In the genomic region with DNA sequence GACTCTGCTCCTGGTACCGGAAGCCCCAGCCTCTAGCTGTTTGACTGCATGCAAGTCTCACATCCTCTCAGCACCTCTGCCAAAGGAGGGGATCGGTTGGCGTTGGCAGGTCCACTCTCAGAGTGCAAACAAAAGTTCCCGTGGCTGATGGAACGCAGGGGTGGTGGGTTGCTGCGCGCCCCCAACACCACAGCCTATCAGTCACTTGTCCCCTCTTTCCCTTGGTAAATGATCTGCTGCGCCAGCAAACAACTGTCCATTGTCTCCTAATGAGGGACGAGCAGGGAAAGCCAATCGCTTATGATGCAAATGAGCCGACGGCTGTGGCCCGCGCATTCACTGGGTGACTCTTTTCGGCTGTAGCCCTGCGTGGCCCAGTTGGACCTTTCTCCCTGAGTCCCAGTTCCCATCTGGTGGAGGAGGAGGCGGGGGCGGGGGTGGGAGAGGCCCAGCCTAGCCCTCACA, we compare ENCODE assay signal across 8 mouse cellular contexts. TPM values are rescaled to one million over a fixed set of nuclear protein-coding genes. Genes with fewer than 3 reads are reported as not detected.
A peak's percentile ranks its signal among the peaks of the same experiment; 100 is the strongest.
DNase-seq lines count a peak whose midpoint lies in the region; ATAC-seq and TF ChIP-seq lines count a peak whose summit lies in the region.

No protein-coding gene starts in this region.

- TF ChIP-seq POLR2A in kidney, adult 2 months (IDR thresholded peaks at IDR 0.05; ENCODE audit: low read depth, low read length), result no peak

- 6% methylated on average over 18 of the region's 18 CpGs for WGBS in forebrain, embryonic 11.5 days
- 14% methylated on average over 18 of the region's 18 CpGs for WGBS in limb, embryonic 13.5 days
- 9% methylated on average over 18 of the region's 18 CpGs for WGBS in stomach, embryonic 14.5 days
- 33% methylated on average over 18 of the region's 18 CpGs for WGBS in kidney, adult 2 months

- peaks cover 23% of the 10 kb centered on the region for H3K4me1 ChIP-seq in forebrain, embryonic 11.5 days (replicated peaks; ENCODE audit: control insufficient read depth, insufficient read depth, low read length)
- peaks cover 7% of the 10 kb centered on the region for H3K4me1 ChIP-seq in limb, embryonic 13.5 days
- no peaks in the 10 kb centered on the region for H3K4me1 ChIP-seq in stomach, embryonic 14.5 days (ENCODE audit: control insufficient read depth, insufficient read depth, low read length)
- H3K4me1 ChIP-seq in kidney, adult 2 months (ENCODE audit: control insufficient read depth, insufficient read depth, low read length), result no peaks in the 10 kb centered on the region

- peak overlapping the region; percentile 47 for H3K4me2 ChIP-seq in forebrain, embryonic 11.5 days (ENCODE audit: low read depth, low read length, severe bottlenecking)
- H3K4me2 ChIP-seq in limb, embryonic 13.5 days (replicated peaks), result peak overlapping the region; percentile 32
- peak overlapping the region; percentile 25; the same call in 1 of the 2 replicates for H3K4me2 ChIP-seq in stomach, embryonic 14.5 days (replicated peaks; ENCODE audit: low read depth, low read length)

- peak; percentile 49 for ATAC-seq in forebrain, embryonic 11.5 days (replicated peaks; ENCODE audit: low FRiP score)
- ATAC-seq in limb, embryonic 13.5 days (ENCODE audit: low FRiP score, low read depth), result no peak
- no peak for ATAC-seq in stomach, embryonic 14.5 days (ENCODE audit: insufficient number of reproducible peaks, insufficient read depth, low FRiP score, low read depth)

- peak overlapping the region; percentile 16 for H3K4me3 ChIP-seq in forebrain, embryonic 11.5 days (ENCODE audit: low read depth, low read length)
- H3K4me3 ChIP-seq in limb, embryonic 13.5 days, result no peak overlapping the region
- H3K4me3 ChIP-seq in stomach, embryonic 14.5 days (ENCODE audit: low read depth, low read length), result no peak overlapping the region
- H3K4me3 ChIP-seq in kidney, adult 2 months (ENCODE audit: insufficient read depth, low read depth, low read length), result no peak overlapping the region

- H3K9me3 ChIP-seq in forebrain, embryonic 11.5 days (ENCODE audit: control insufficient read depth, low read length), result no peaks in the 10 kb centered on the region
- H3K9me3 ChIP-seq in limb, embryonic 13.5 days, result no peaks in the 10 kb centered on the region
- no peaks in the 10 kb centered on the region for H3K9me3 ChIP-seq in stomach, embryonic 14.5 days (ENCODE audit: control insufficient read depth, low read depth, low read length)

- H3K9ac ChIP-seq in forebrain, embryonic 11.5 days (ENCODE audit: low read length), result peak overlapping the region; percentile 56
- H3K9ac ChIP-seq in limb, embryonic 13.5 days, result no peak overlapping the region
- no peak overlapping the region for H3K9ac ChIP-seq in stomach, embryonic 14.5 days (replicated peaks; ENCODE audit: low read depth, low read length)

- no peak for TF ChIP-seq CTCF in kidney, adult 2 months (conservative IDR thresholded peaks at IDR 0.05; ENCODE audit: insufficient read depth, insufficient read length, low read depth, low read length)

- H3K27ac ChIP-seq in forebrain, embryonic 11.5 days (ENCODE audit: low read depth, low read length), result peak overlapping the region; percentile 93
- no peak overlapping the region for H3K27ac ChIP-seq in limb, embryonic 13.5 days
- H3K27ac ChIP-seq in stomach, embryonic 14.5 days (ENCODE audit: low read length), result no peak overlapping the region; the same call in 1 of the 2 replicates
- H3K27ac ChIP-seq in kidney, adult 2 months (ENCODE audit: insufficient read depth, low read depth, low read length), result no peak overlapping the region

- H3K27me3 ChIP-seq in forebrain, embryonic 11.5 days (ENCODE audit: control insufficient read depth, insufficient read depth, low read length), result no peaks in the 10 kb centered on the region
- H3K27me3 ChIP-seq in limb, embryonic 13.5 days, result peaks cover 6% of the 10 kb centered on the region; the same call in 1 of the 2 replicates
- no peaks in the 10 kb centered on the region for H3K27me3 ChIP-seq in stomach, embryonic 14.5 days (ENCODE audit: control insufficient read depth, insufficient read depth, low read length)
- H3K27me3 ChIP-seq in kidney, adult 2 months (replicated peaks; ENCODE audit: control insufficient read depth, insufficient read depth, low read length), result no peaks in the 10 kb centered on the region

- no peaks in the 10 kb centered on the region for H3K36me3 ChIP-seq in forebrain, embryonic 11.5 days (ENCODE audit: control insufficient read depth, insufficient read depth, low read length)
- no peaks in the 10 kb centered on the region for H3K36me3 ChIP-seq in limb, embryonic 13.5 days
- no peaks in the 10 kb centered on the region for H3K36me3 ChIP-seq in stomach, embryonic 14.5 days (ENCODE audit: control insufficient read depth, insufficient read depth, low read length)
- H3K36me3 ChIP-seq in kidney, adult 2 months (ENCODE audit: control insufficient read depth, insufficient read depth, low read length), result no peaks in the 10 kb centered on the region

- DNase-seq in lung, postnatal 4 days, result peak; percentile 19 to 25
- DNase-seq in lung, postnatal 36 days, result no peak
- DNase-seq in forebrain, embryonic 11.5 days (ENCODE audit: low spot score), result peak; percentile 75
- DNase-seq in urinary bladder, postnatal 10 days (ENCODE audit: low spot score), result no peak
- no peak for DNase-seq in urinary bladder, postnatal 36 days (ENCODE audit: low spot score in 2 of 2)
- no peak for DNase-seq in kidney, adult 2 months

RNA-seq across cellular contexts. Expression of a gene that starts 13.2 kb away (rescaled TPM):
- 47.0 and 51.4 TPM in 2 replicates for polyA plus RNA-seq in forebrain, embryonic 11.5 days (2014; fragmentation: Nextera tagmentation; extraction: Ambion mirVana)
- 35.7 and 39.7 TPM in 2 replicates for polyA plus RNA-seq in limb, embryonic 13.5 days (2015; fragmentation: Nextera tagmentation; extraction: Ambion mirVana)
- 47.6 and 52.7 TPM in 2 replicates for polyA plus RNA-seq in stomach, embryonic 14.5 days (2014; fragmentation: Nextera tagmentation; extraction: Ambion mirVana)
- polyA plus RNA-seq in kidney, adult 2 months (2012; rRNA removed), result 59.2 and 62.5 TPM in 2 replicates

RNA-seq across cellular contexts. Expression of a gene that starts 14.4 kb away (rescaled TPM):
- polyA plus RNA-seq in forebrain, embryonic 11.5 days (2014; fragmentation: Nextera tagmentation; extraction: Ambion mirVana), result 43.5 and 49.0 TPM in 2 replicates
- polyA plus RNA-seq in limb, embryonic 13.5 days (2015; fragmentation: Nextera tagmentation; extraction: Ambion mirVana), result 10.0 and 12.0 TPM in 2 replicates
- 11.6 and 14.2 TPM in 2 replicates for polyA plus RNA-seq in stomach, embryonic 14.5 days (2014; fragmentation: Nextera tagmentation; extraction: Ambion mirVana)
- 14.1 and 15.3 TPM in 2 replicates for polyA plus RNA-seq in kidney, adult 2 months (2012; rRNA removed)

RNA-seq across cellular contexts. Expression of a gene that starts 31.0 kb away (rescaled TPM):
- polyA plus RNA-seq in forebrain, embryonic 11.5 days (2014; fragmentation: Nextera tagmentation; extraction: Ambion mirVana), result 3.8 and 3.9 TPM in 2 replicates
- 8.3 and 9.5 TPM in 2 replicates for polyA plus RNA-seq in limb, embryonic 13.5 days (2015; fragmentation: Nextera tagmentation; extraction: Ambion mirVana)
- 22.4 and 23.0 TPM in 2 replicates for polyA plus RNA-seq in stomach, embryonic 14.5 days (2014; fragmentation: Nextera tagmentation; extraction: Ambion mirVana)
- 25.6 and 29.6 TPM in 2 replicates for polyA plus RNA-seq in kidney, adult 2 months (2012; rRNA removed)

RNA-seq across cellular contexts. Expression of a gene that starts 37.1 kb away (rescaled TPM):
- polyA plus RNA-seq in forebrain, embryonic 11.5 days (2014; fragmentation: Nextera tagmentation; extraction: Ambion mirVana), result 370 and 424 TPM in 2 replicates
- 328 and 347 TPM in 2 replicates for polyA plus RNA-seq in limb, embryonic 13.5 days (2015; fragmentation: Nextera tagmentation; extraction: Ambion mirVana)
- polyA plus RNA-seq in stomach, embryonic 14.5 days (2014; fragmentation: Nextera tagmentation; extraction: Ambion mirVana), result 373 and 398 TPM in 2 replicates
- polyA plus RNA-seq in kidney, adult 2 months (2012; rRNA removed), result 408 and 409 TPM in 2 replicates

RNA-seq across cellular contexts. Expression of a gene that starts 54.1 kb away (rescaled TPM):
- polyA plus RNA-seq in forebrain, embryonic 11.5 days (2014; fragmentation: Nextera tagmentation; extraction: Ambion mirVana), result 1.6 and 2.7 TPM in 2 replicates
- 15.3 and 15.7 TPM in 2 replicates for polyA plus RNA-seq in limb, embryonic 13.5 days (2015; fragmentation: Nextera tagmentation; extraction: Ambion mirVana)
- polyA plus RNA-seq in stomach, embryonic 14.5 days (2014; fragmentation: Nextera tagmentation; extraction: Ambion mirVana), result 18.0 and 24.1 TPM in 2 replicates
- 4.6 and 6.0 TPM in 2 replicates for polyA plus RNA-seq in kidney, adult 2 months (2012; rRNA removed)

Comparison
In these comparisons a context has a peak if more than half of its experiments do, and no peak if none do; other contexts are left out.
1. DNase-seq: peak in lung, postnatal 4 days (2 of 2) and forebrain, embryonic 11.5 days (single experiment); none in lung, postnatal 36 days (single experiment), urinary bladder, postnatal 10 days (single experiment), urinary bladder, postnatal 36 days (0 of 2) and kidney, adult 2 months (single experiment).
2. Peak in every context shown above with its lines, with median percentiles within 50 percentile points of each other: H3K4me2 ChIP-seq.